Mouse (Mus musculus) layer of hippocampus, postnatal 25 days (tissue): ENCODE data around the gene Bzw2. TPM values are rescaled to one million over a fixed set of nuclear protein-coding genes. Genes with fewer than 3 reads are reported as not detected.

Experiments used
- DNase-seq, 2 experiments: peaks; one replicate each; pipeline ENCODE4 v3.0.0; 2022; ENCODE audit warnings: mixed read lengths in 2 of 2, low spot score in 1 of 2; ENCODE audit errors: extremely low spot score in 1 of 2
- total RNA-seq, 2 experiments: library from RNA; stranded (reverse); gene quantifications; 2 replicates each; pipeline ENCODE4 v1.2.3; 2021

Gene Bzw2
- total RNA-seq, 2 experiments from 2014 or later: 60.1 to 75.7 TPM

- DNase-seq: no peak
Observed at GRCm38 (mm10) chr12:36137192-36137591, 20.7 kb downstream of the Bzw2 start.

- DNase-seq: no peak
Observed at GRCm38 (mm10) chr12:36136285-36136684, 21.6 kb downstream of the Bzw2 start.

- DNase-seq: no peak
Observed at GRCm38 (mm10) chr12:36135409-36135808, 22.5 kb downstream of the Bzw2 start.

GRCm38 (mm10) chr12:36134111-36134510 is 23.8 kb downstream of the Bzw2 start:
- no peak for DNase-seq

GRCm38 (mm10) chr12:36133547-36133946 is 24.3 kb downstream of the Bzw2 start:
- no peak for DNase-seq

- DNase-seq: no peak
Observed at GRCm38 (mm10) chr12:36132668-36133067, 25.2 kb downstream of the Bzw2 start.

- no peak for DNase-seq
Observed at GRCm38 (mm10) chr12:36132254-36132653, 25.6 kb downstream of the Bzw2 start.

- DNase-seq: no peak
Observed at GRCm38 (mm10) chr12:36129826-36130225, 28.1 kb downstream of the Bzw2 start.

- no peak for DNase-seq
Observed at GRCm38 (mm10) chr12:36126049-36126448, 31.8 kb downstream of the Bzw2 start.

- no peak for DNase-seq
Observed at GRCm38 (mm10) chr12:36119244-36119643, 38.6 kb downstream of the Bzw2 start.

- DNase-seq: no peak
Observed at GRCm38 (mm10) chr12:36117161-36117560, 40.7 kb downstream of the Bzw2 start.

GRCm38 (mm10) chr12:36112081-36112480 is 45.8 kb downstream of the Bzw2 start:
- DNase-seq: no peak

- DNase-seq: no peak
Observed at GRCm38 (mm10) chr12:36111110-36111509, 46.8 kb downstream of the Bzw2 start.

- no peak for DNase-seq
Observed at GRCm38 (mm10) chr12:36110457-36110856, 47.4 kb downstream of the Bzw2 start.

GRCm38 (mm10) chr12:36108442-36108841 is 49.4 kb downstream of the Bzw2 start:
- no peak for DNase-seq

GRCm38 (mm10) chr12:36103592-36103910 is 54.3 kb downstream of the Bzw2 start:
- no peak for DNase-seq

- DNase-seq: no peak
Observed at GRCm38 (mm10) chr12:36102733-36103591, 54.9 kb downstream of the Bzw2 start.

GRCm38 (mm10) chr12:36095371-36095880 is 62.5 kb downstream of the Bzw2 start:
- no peak for DNase-seq

GRCm38 (mm10) chr12:36093081-36093670 is 64.7 kb downstream of the Bzw2 start:
- DNase-seq: no peak

GRCm38 (mm10) chr12:36091964-36092363 is 65.9 kb downstream of the Bzw2 start:
- DNase-seq: no peak

GRCm38 (mm10) chr12:36089221-36089620 is 68.7 kb downstream of the Bzw2 start:
- DNase-seq: no peak

- no peak for DNase-seq
Observed at GRCm38 (mm10) chr12:36088804-36089203, 69.1 kb downstream of the Bzw2 start.
